Mouse (Mus musculus): ENCODE measurements around the gene Zfp638.
A peak's percentile ranks its signal among the peaks of the same experiment; 100 is the strongest.
"Not testable (repeated sequence)": the region's sequence is repeated elsewhere in the genome, so short reads cannot be mapped to it uniquely, and the experiment has no call there.

The Zfp638 gene

DNA sequence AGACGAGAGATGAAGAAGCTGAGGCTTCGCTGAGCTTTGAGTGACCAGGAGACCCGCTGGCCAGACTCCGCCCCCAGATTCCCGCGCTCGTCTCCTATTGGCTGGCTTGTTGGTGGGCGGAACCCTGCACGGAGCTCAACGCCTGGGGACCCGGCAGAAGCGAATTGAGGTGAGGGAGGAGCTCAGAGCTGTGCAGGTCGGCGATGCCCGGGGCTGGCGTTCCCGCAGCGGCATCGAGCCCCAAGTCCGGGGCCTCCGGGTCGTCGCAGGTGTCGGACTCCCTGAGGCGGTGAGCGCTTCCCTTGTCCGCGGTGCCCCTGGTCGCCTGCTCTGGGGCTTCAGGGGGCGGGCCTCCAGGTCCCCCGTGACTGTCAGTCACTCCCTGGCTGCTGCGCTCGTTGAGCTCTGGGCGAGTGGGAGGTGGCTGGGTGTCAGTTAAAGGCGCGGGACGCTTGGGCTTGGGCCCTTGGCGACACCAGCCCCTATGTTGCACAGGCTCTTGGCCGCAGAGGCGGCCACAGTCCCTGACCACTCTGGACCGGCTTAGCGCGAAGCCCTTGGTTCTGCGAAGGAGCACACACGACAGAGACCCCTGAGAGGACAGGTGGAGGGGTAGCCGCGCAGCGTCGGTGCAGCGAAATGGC is at the start of gene Zfp638:
Zfp638 (plus strand) TSS at position 156 of the 644 bp plus-strand sequence.
- DNase-seq (ENCODE audit: low spot score) = peak; percentile 94

DNA sequence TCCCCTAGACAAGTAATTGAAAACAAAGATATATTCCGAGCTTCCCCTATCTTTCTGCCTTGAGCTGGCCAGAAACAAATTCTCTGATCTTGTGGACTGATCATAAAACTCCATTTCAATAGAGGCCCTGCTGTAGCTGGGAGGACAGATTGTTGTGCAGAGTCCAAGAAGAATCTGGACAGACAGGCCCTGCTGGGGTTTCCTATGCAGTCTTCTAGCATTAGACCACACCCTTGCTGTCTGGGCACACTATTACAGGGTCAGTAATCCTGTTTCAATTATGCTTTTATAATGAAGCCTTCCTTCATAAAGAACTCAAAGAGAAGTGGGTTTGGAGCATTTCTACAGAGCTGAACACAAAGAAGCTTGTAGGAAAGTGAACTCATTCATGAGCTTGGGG is 47.9 kb upstream of the Zfp638 start:
- DNase-seq (ENCODE audit: low spot score) = no peak

DNA sequence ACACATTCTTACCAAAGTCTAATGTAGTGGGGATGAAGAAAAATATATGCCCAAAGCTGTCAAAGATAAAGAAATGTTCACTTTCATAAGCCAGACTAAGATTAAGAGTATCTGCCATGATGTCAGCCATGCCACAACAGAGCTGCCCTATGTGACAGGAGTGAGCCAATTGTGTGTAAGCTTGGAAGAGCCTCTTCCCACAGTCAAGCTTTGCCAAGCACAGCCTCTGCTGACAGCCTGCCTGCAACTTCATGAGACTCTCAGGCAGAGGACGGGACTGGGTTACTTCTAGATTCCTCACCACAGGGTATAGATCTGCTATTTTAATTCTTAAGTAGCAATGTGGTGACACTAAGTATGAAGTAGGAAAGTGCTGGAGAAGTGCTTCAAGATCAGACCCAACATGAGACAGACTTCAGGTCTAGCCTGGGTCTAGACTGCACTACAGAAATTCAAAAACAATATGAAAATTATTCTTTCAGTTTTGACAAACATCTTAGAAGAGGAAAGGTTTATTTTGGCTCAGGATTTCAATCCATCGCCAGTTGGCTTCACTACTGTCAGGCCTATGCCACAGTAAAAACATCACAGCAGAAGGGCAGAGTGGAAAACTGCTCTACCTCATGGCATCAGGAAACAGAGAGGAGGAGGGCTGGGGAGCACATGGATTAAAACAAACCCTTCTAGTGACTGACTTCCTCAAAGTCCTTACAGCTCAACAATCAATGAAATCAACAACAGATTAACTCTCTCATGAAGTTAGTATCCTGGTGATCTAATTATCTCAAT is 46.0 kb upstream of the Zfp638 start:
- no peak for DNase-seq (ENCODE audit: low spot score)

DNA sequence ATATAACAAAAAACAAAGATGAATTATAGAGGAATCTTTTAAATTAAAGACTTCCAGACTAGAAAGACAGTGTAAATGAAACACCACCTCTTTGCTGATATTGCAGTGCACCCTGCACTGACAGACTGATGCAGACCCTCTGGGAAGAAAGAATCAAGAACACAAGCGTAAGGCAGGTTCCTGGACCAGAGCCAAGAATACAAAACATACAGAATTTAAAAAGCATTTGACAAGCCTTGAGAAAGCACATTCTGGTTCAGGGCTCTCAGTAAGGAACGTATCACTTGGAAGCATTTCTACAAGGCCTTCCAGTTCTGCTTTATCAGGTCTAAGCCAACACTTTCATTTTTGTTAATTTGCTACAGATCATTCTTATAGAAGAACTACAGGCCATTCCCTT is 45.1 kb upstream of the Zfp638 start:
- no peak for DNase-seq (ENCODE audit: low spot score)

DNA sequence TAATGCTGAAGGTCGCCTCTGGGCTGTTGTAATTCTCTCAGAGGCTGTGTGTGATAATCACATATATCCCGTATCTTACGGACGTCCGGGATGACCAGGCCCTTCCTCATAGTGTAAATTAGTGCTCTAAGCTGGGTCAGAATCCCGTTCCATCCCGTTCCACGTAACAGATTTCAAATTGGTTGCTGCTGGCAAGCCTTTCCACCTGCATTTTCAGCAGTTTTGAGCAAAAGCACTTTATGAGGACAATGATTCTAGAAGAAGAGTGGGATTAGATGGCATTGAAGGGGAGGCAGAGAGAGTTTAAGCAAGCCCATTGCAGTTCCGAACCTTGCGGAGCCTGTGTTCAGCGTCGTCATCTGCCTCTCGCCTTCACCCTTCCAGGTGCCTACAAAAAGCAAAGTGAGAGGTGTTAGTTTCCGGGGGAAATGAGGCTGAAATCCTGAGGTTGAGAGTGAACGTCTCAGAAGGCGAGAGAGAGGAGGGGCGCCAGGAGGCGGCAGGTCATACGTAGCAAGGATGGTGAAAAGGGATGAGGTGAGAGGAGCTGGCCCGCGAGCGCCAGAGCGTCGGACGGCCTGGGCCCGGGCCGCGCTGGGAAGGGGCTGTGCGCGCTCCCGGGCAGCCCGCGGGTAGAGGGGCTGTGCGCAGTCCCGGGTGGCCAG is 35.8 kb upstream of the Zfp638 start:
- no peak for DNase-seq (ENCODE audit: low spot score)

DNA sequence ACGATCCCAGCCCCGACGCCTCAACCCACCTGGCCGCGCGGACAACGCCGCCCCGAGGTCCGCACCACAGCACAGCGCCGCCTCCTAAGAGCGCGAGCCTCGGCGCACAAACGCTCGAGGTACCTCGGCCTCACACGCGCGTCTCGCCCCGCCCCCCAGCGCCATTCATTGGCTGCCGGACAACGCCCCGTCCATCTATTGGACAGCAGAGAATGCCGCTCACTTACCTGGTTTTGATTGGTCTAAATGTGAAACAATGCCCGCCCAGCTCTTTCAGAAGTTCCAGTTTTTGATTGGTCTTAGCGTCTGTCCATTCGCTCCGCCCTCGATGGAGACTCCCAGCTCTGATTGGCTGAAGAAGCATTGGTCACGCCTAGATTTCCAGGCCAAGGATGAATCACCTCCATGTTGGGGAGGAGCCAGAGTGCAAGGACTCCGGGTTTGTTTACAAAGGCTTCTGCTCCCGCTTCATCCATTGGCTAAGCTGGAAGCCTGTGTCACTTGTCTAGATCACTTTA is 35.2 kb upstream of the Zfp638 start, which contains the start of gene Paip2b:
Paip2b (minus strand) TSS at position 136 of the 518 bp plus-strand sequence.
- DNase-seq (ENCODE audit: low spot score) = peak; percentile 91

DNA sequence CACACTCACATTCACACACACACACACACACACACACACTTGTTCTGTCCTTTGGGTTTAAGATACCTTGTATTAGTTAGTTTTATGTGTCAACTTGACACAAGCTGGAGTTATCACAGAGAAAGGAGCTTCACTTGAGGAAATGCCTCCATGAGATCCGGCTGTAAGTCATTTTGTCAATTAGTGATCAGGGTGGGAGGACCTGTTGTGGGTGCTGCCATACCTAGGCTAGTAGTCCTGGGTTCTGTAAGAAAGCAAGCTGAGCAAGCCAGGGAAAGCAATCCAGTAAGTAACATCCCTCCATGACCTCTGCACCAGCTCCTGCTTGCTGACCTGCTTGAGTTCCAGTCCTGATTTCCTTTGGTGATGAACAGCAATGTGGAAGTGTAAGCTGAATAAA is 34.5 kb upstream of the Zfp638 start:
- DNase-seq (ENCODE audit: low spot score) = not testable (repeated sequence)

DNA sequence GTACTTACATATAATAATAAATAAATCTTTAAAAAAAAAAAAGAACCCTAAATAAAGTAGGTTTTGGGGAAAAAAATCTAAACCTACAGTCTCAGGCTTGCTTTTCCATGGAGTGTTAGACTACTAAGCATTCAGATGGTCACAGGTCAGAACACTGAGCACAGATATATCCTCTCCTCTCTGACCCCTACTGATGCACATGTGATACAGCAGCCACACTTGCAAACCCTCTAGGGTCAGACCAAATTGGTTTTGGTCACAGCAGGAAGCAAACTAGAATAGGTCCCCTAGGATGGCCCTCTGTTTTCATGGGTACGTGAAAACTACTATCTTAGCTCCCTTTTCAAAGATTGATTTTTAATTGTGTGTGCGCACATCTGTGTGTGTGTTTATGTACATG is 30.1 kb upstream of the Zfp638 start:
- DNase-seq (ENCODE audit: low spot score) = no peak

DNA sequence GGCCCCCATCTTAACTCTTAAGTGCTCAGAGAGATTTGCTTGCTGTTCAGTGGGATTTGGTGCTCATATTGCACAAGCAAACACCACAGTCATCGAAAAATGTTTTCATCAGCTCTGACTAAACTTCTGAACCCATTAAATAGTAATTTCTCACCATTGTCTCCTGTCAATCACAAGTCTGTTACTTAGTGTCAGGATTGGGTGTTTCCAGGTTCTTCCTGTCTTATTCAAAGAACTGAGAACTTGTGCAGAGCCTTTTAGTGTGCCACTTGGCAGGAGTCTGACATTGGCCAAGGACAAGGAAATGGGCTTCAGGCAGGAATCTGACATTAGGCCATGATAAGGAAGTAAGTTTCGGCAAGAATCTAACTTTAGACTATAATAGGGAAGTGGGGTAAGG is 28.9 kb upstream of the Zfp638 start:
- DNase-seq (ENCODE audit: low spot score) = no peak

DNA sequence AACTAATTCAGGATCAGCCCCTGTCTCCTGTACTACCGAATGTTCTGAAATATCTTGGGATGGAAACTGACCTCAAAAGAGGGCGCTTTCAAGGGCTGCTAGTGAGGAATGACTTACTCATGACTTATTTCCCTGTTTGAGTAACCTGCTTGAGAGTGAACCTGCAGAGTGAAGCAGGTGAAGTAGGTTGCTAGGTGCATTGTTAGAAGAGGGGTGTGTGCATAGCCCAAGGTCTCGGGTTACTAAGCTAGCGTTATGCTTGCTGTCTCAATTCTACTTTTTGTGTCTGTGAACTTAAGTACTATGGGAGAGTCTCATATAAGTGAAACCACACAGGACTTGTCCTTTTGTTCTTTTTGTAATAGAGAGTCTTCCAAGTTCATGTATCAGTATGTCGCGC is 26.8 kb upstream of the Zfp638 start:
- DNase-seq (ENCODE audit: low spot score) = no peak

DNA sequence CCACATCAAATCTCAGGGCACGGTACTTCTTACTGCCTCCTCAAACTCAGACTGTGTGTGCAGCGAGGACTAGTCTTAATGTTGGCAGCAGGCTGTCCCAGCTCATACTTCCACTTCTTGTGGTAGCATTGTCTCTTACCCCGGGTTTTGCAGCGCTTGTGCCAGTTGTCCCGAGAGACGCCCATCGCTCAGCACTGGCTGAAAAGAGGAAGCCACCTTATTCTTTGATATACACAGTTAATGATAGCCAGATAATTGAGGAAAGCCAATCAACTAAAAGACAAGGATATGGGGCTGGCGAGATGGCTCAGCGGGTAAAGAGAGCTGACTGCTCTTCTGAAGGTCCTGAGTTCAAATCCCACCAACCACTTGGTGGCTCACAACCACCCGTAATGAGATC is 22.0 kb upstream of the Zfp638 start:
- no peak for DNase-seq (ENCODE audit: low spot score)

DNA sequence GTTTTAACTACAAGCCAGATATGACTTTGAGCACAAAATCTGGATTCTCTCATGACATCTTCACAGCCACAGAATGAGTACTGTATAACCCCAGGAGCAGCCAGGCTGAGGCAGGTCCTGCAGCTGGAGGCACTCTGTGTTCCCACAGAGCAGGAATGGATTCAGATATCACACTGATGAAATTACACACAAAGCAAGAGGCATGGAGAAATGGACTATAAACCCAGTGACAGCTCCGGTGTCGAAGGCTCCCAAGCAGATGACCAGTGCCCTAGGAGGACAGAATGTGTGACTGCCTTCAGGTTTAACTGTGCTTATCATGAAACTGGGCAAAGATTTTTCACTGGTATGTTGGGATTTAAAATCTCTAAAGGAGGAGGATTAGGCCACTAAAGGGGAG is 20.8 kb upstream of the Zfp638 start:
- DNase-seq (ENCODE audit: low spot score) = no peak

DNA sequence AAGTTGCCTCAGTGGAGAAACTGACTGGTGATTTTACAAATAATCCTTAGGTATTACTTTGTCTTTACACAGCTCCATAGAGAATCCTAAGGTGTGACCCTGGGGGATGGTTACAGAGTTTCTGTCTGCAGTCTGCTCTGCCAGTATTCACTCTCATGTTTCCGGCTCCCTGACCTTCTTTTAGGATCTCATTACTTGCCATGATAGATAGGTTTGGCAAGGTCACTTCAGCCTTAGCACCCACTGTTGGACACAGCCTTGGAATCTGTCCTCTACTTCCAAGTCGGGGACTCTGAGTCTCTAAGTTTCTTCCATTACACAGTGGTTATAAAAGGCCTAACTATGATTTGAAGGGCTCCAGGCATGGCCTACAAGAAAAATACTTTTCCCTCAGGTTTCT is 17.5 kb upstream of the Zfp638 start:
- no peak for DNase-seq (ENCODE audit: low spot score)

DNA sequence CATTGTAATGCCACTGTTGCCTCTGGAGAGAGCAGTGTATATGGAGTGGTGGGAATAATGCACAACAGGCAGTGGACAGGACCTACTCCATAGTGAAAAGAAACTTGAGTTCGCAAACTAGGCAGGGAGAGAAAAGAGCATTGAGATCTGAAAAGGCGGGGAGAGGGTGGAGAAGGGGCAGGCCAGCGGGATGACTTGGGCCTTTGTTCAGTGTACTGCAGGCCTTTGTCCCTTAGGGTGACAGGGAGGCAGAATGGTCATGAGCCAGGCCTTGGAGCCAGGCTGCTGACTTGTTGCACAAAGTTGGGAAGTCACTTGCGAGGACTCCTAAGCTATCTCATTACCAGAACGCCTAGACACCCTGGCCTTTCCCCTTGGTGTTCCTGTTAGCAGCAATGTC is 9.4 kb upstream of the Zfp638 start:
- DNase-seq (ENCODE audit: low spot score) = no peak

DNA sequence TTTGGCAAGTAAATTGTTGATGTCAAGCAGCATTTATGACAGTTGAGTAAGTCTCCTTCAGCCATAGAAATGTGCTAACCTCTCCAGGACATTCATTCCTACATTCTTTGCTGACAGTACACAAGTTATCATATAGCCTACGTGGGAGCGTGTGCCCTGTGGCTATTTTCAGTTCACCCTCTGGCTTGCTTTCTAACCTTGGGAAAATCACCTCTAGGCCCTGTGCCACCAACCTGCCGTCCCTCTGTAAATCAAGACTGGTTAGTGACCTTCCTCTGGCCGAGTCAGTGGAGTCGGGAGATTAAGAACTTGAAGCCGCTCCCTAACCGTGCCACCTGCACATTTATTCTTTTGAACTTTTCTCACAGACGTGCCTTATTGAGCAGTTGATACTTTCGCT is 6.9 kb upstream of the Zfp638 start:
- no peak for DNase-seq (ENCODE audit: low spot score)

DNA sequence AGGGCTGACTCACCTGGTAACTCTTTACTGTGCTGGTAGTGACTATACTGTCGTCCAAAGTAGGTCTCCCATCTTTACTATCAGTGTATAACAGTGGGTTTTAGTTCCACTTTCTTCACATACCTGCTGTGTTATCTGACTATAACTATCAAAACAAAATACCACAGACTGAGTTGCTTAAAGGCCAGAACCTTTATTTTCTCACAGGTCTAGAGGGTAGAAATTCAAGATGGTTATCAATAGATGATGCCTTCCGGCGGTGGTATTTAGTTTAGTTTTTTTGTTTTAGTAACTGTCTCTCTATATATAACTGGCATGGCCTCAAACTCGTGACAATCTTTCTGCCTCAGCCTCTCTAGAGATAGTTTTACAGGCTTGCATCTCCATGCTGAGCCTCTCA is 3.4 kb upstream of the Zfp638 start:
- DNase-seq (ENCODE audit: low spot score) = no peak

DNA sequence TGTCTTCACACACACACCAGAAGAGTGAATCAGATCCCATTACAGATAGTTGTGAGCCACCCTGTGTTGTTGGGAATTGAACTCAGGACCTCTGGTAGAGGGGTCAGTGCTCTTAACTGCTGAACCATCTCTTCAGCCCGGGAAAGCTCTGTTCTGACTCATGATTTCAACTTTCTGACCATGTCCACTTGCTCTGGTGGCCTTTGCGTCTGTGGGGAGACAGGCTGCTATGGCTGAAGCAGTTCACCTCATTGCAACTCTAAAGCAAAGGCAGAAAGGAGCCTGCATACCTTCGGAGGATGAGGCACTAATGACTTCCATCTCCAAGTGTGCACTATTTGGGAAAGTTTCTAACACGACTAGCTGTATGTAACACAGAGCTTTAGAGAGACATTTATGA is 486 bp upstream of the Zfp638 start:
- DNase-seq (ENCODE audit: low spot score) = no peak

DNA sequence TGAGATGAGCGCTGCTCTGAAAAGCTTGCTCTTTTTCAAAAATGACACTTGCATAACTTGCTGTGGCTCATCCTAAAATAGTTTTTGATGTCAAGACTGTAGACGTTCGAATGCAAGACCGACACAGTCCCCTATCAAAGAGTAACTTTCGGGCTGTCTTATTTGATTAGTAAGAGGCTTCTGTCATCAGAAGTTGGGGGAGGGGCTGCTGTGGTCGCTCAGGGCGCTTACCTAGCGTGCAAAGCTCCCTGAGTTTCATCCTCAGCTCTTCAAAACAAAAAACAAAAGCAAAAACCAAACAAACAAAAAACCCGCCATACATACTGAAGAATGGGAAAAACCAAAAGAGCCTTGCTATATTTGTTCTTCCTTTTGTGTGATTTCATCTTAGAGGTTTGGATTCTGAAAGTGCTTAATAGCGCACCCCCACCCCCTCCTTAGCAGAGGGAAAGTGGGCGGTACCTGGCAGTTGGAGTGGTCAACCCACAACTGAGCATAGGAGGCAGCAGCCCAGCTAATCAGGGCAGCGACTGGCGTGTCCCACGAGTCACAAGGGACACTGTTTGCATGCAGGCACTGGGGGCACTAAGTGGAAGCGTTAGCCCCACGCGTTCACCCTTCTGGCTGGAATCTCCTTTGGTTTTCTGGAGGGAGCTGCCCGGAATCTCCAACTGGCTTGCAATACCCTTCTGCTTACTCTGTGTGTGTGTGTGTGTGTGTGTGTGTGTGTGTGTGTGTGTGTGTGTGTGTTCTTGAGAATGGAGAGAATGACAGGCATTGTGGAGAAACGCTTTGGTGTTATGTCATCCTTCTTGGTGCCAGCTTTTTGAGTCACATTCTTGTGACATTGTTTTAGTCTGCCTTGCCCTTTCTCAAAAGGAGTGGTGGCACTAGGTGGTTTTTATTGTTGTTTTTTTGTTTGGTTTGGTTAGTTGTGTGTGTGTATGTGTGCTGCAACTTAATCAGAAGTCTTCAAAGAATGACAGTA is 983 bp downstream of the Zfp638 start:
- DNase-seq (ENCODE audit: low spot score) = peak; percentile 19

DNA sequence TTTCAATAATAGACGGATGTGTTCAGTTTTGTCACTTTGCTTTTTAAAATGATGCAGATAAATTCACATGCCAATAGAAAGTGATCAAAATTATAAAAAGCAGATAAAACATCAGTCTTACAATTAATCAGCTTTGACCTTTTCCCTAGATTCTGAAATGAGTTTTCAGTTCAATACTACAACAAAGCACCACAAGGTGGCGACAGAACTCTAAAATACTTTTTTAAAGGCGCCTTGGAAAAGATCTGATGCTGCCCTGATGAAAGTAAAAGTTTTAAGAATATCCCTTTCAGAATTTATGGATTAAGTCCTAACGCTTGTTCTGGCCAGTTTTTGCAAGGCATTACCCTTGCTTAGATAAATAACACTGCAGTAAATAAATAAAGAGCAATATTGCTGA is 12.9 kb downstream of the Zfp638 start:
- no peak for DNase-seq (ENCODE audit: low spot score)

DNA sequence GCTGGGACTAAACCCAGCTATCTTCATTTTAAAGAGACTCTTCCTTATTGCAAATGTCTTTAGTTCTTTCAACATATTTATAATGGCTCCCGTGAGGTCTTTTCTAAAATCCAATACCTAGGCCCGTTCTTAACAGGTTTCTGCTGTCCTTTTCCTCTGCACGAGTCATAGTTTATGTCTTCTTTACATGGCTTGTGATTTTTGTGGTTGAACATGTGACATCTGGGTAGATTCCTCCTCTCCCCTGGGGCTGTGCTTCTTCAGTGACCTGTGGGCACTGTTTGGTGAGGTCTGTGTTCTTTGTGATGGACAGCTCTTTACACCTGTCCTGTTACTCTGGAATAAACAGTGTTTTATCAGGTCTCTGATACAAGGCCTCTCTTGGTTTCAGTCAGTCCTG is 19.9 kb downstream of the Zfp638 start:
- DNase-seq (ENCODE audit: low spot score) = no peak

DNA sequence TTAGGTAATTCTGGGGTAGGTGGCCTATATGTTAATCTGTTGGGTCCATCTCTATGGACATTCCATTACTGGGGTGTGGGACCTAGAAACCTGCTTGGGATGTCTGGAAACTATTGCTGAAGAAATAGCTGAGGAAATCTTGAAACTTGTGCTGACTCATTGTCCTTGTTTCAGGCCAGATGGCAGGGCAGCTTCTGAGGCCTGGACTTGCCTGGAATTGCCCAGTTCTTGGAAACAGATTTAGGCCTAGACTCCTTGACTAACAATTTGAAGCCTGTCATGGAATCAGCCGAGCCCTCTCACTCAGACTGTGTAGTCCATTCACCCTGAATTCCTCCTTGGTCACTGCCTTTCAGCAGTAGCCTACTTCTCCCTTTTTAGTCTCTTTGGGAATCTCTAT is 21.9 kb downstream of the Zfp638 start:
- DNase-seq (ENCODE audit: low spot score) = no peak
